24 mouse cellular contexts compared by ENCODE assay signal in the genomic region with DNA sequence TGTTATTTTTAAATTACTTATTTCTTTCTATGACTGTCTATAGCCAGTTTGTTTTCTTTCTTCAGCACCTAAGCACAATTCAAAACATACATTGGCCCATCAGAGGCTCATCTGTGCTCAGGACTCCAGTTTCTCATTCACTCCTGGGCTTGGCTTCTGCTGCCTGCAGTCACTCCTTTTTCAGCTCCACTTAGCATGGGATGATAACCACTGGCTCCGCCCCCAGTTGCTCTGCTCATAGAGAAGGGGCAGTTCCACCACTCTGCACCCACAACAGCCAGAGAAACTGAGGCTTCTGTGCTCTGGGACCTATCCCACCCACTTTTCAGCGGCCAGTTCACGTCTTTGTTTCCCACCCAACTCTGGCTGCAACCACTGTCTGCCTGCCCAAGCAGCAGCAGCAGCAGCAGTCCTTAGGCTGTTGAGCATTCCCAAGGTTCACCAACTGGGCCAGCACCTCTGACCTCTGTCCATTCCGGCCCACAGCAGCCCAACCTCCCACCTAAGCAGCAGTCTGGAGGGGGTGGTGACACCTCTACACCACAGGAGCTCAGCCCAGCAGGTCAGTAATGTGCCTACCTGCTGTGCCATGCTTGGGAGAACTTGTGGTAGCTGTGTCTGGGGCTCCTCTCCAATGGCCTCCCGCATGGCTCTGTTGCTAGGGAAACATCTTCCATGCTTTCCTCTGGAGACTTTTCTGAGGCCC. TPM values are rescaled to one million over a fixed set of nuclear protein-coding genes. Genes with fewer than 3 reads are reported as not detected.
DNase-seq lines count a peak whose midpoint lies in the region; ATAC-seq and TF ChIP-seq lines count a peak whose summit lies in the region.
"Had no signal": no experiment of that assay in that cellular context is flagged by ENCODE, and none has a peak within 500 bp of the region (broad histone marks: within the 10 kb centered on the region; RNA-seq: fewer than 3 reads in every experiment).

No protein-coding gene starts in this region.

- 34% methylated on average over 5 of the region's 5 CpGs for WGBS in kidney, postnatal 0 days
- WGBS in kidney, adult 2 months = 48% methylated on average over 5 of the region's 5 CpGs

- no peaks in the 10 kb centered on the region for H3K36me3 ChIP-seq in kidney, postnatal 0 days (ENCODE audit: insufficient read depth, low read length)
- no peaks in the 10 kb centered on the region for H3K36me3 ChIP-seq in kidney, adult 2 months (ENCODE audit: control insufficient read depth, insufficient read depth, low read length)
- H3K36me3 ChIP-seq: limb, embryonic 13.5 days had no signal

- H3K9ac ChIP-seq in kidney, postnatal 0 days (ENCODE audit: low read depth, low read length) = no peak overlapping the region
- H3K9ac ChIP-seq: hindbrain, embryonic 14.5 days; limb, embryonic 13.5 days had no signal

- TF ChIP-seq CTCF in kidney, postnatal 0 days (IDR thresholded peaks at IDR 0.05; ENCODE audit: low read depth) = no peak
- no peak for TF ChIP-seq CTCF in kidney, adult 2 months (conservative IDR thresholded peaks at IDR 0.05; ENCODE audit: insufficient read depth, insufficient read length, low read depth, low read length)

- H3K9me3 ChIP-seq in kidney, postnatal 0 days (replicated peaks; ENCODE audit: low read length) = no peaks in the 10 kb centered on the region
- H3K9me3 ChIP-seq: limb, embryonic 13.5 days had no signal

- H3K4me2 ChIP-seq in kidney, postnatal 0 days (ENCODE audit: low read length) = no peak overlapping the region
- H3K4me2 ChIP-seq: heart, embryonic 11.5 days; hindbrain, embryonic 14.5 days; limb, embryonic 13.5 days had no signal

- no peak overlapping the region for H3K4me3 ChIP-seq in kidney, postnatal 0 days (replicated peaks; ENCODE audit: low read depth, low read length)
- no peak overlapping the region for H3K4me3 ChIP-seq in kidney, adult 2 months (ENCODE audit: insufficient read depth, low read depth, low read length)
- H3K4me3 ChIP-seq: erythroblast, embryonic 14.5 days; limb, embryonic 13.5 days had no signal

- TF ChIP-seq POLR2A in kidney, adult 2 months (IDR thresholded peaks at IDR 0.05; ENCODE audit: low read depth, low read length) = no peak

- no peak overlapping the region for H3K27ac ChIP-seq in kidney, postnatal 0 days
- no peak overlapping the region for H3K27ac ChIP-seq in kidney, adult 2 months (ENCODE audit: insufficient read depth, low read depth, low read length)
- H3K27ac ChIP-seq: hindbrain, embryonic 14.5 days; limb, embryonic 13.5 days had no signal

- no peaks in the 10 kb centered on the region for H3K27me3 ChIP-seq in kidney, postnatal 0 days (ENCODE audit: insufficient read depth, low read length)
- H3K27me3 ChIP-seq in kidney, adult 2 months (replicated peaks; ENCODE audit: control insufficient read depth, insufficient read depth, low read length) = no peaks in the 10 kb centered on the region

- peak; percentile 90 for DNase-seq in heart, adult 11 months
- DNase-seq in heart, adult 18-20 months = no peak
- DNase-seq in kidney, postnatal 0 days (ENCODE audit: low spot score) = no peak
- DNase-seq in kidney, adult 2 months = no peak
- peak; percentile 21 to 25 for DNase-seq in right cerebral cortex, postnatal 10 days (ENCODE audit: low spot score in 2 of 2)
- DNase-seq in right cerebral cortex, postnatal 14 days = no peak
- peak; percentile 25 for DNase-seq in retina, postnatal 1 day
- DNase-seq in MN1 (ENCODE audit: low spot score) = no peak
- DNase-seq: adrenal gland, adult 2 months; cerebellum, postnatal 10 days; gastrocnemius, postnatal 36 days; lung, adult 18-20 months; lung, postnatal 14 days; spleen, adult 18-20 months; thymus, adult 2 months had no signal

- peaks cover 6% of the 10 kb centered on the region; the same call in 1 of the 2 replicates for H3K4me1 ChIP-seq in kidney, postnatal 0 days (replicated peaks; ENCODE audit: insufficient read depth, low read length)
- 0 out of 2 replicates have a peak, but pooled peaks cover 3% of the 10 kb centered on the region for H3K4me1 ChIP-seq in kidney, adult 2 months (ENCODE audit: control insufficient read depth, insufficient read depth, low read length)

- peak; percentile 64; the same call in 1 of the 2 replicates for ATAC-seq in kidney, postnatal 0 days (replicated peaks; ENCODE audit: low FRiP score, low read depth)
- ATAC-seq: forebrain, embryonic 16.5 days; intestine, embryonic 16.5 days had no signal

RNA-seq across cellular contexts. Expression of a gene that starts 1.4 kb away (rescaled TPM):
- not detected for total RNA-seq in heart, adult 18-20 months (2021)
- polyA plus RNA-seq in kidney, postnatal 0 days (2015; fragmentation: Nextera tagmentation; extraction: Ambion mirVana) = not detected in 2 replicates
- polyA plus RNA-seq in kidney, adult 2 months (2012; rRNA removed) = not detected in 2 replicates
- total RNA-seq: adrenal gland, adult 2 months; gastrocnemius, postnatal 36 days; heart, postnatal 10 days; megakaryocyte, adult 5-6 weeks had no signal
- polyA plus RNA-seq: adrenal gland, adult 2 months; erythroblast, embryonic 14.5 days; forebrain, embryonic 16.5 days; heart, embryonic 11.5 days; hindbrain, embryonic 14.5 days; intestine, embryonic 16.5 days; neural tube, embryonic 11.5 days had no signal

RNA-seq across cellular contexts. Expression of a gene that starts 57.6 kb away (rescaled TPM):
- 10 to 100 TPM; 27.5 to 29.4 TPM for total RNA-seq in heart, adult 18-20 months (2021)
- 22.5 and 25.5 TPM in 2 replicates for polyA plus RNA-seq in kidney, postnatal 0 days (2015; fragmentation: Nextera tagmentation; extraction: Ambion mirVana)
- 106 and 110 TPM in 2 replicates for polyA plus RNA-seq in kidney, adult 2 months (2012; rRNA removed)

Comparison
In these comparisons a context has a peak if more than half of its experiments do, and no peak if none do; other contexts are left out.
1. DNase-seq: peak in heart, adult 11 months (single experiment), right cerebral cortex, postnatal 10 days (2 of 2) and retina, postnatal 1 day (single experiment); none in heart, adult 18-20 months (0 of 2), kidney, postnatal 0 days (single experiment), kidney, adult 2 months (single experiment), right cerebral cortex, postnatal 14 days (single experiment) and MN1 (single experiment).